Mouse (Mus musculus): ENCODE data around the gene Atrn.

The Atrn gene

GRCm38 (mm10) chr2:130905751-130906583 is at the start of gene Atrn, which contains the start of gene 4930402H24Rik:
Gene Atrn (plus strand): TSS chr2:130906495.
Gene 4930402H24Rik (minus strand): TSS chr2:130906406.
- DNase-seq (ENCODE audit: low spot score), result peak; percentile 85

- no peak for DNase-seq (ENCODE audit: low spot score)
Measured at GRCm38 (mm10) chr2:130862091-130862490, 44.2 kb upstream of the Atrn start.

GRCm38 (mm10) chr2:130870916-130871315 is 35.4 kb upstream of the Atrn start:
- no peak for DNase-seq (ENCODE audit: low spot score)

GRCm38 (mm10) chr2:130877376-130877775 is 28.9 kb upstream of the Atrn start:
- DNase-seq (ENCODE audit: low spot score), result no peak

- DNase-seq (ENCODE audit: low spot score), result no peak
Measured at GRCm38 (mm10) chr2:130886983-130887382, 19.3 kb upstream of the Atrn start.

GRCm38 (mm10) chr2:130887456-130887855 is 18.8 kb upstream of the Atrn start:
- DNase-seq (ENCODE audit: low spot score), result no peak

- no peak for DNase-seq (ENCODE audit: low spot score)
Measured at GRCm38 (mm10) chr2:130896944-130897343, 9.4 kb upstream of the Atrn start.

GRCm38 (mm10) chr2:130897856-130898255 is 8.4 kb upstream of the Atrn start:
- DNase-seq (ENCODE audit: low spot score), result no peak

- no peak for DNase-seq (ENCODE audit: low spot score)
Measured at GRCm38 (mm10) chr2:130898783-130899182, 7.5 kb upstream of the Atrn start.

GRCm38 (mm10) chr2:130906584-130907315 is 455 bp downstream of the Atrn start:
- peak; percentile 22 for DNase-seq (ENCODE audit: low spot score)

- DNase-seq (ENCODE audit: low spot score), result no peak
Measured at GRCm38 (mm10) chr2:130911691-130912090, 5.4 kb downstream of the Atrn start.

GRCm38 (mm10) chr2:130914873-130915272 is 8.6 kb downstream of the Atrn start:
- DNase-seq (ENCODE audit: low spot score), result no peak

GRCm38 (mm10) chr2:130916521-130917147 is 10.3 kb downstream of the Atrn start:
- no peak for DNase-seq (ENCODE audit: low spot score)

- DNase-seq (ENCODE audit: low spot score), result no peak
Measured at GRCm38 (mm10) chr2:130917686-130918085, 11.4 kb downstream of the Atrn start.

GRCm38 (mm10) chr2:130919062-130919593 is 12.8 kb downstream of the Atrn start:
- DNase-seq (ENCODE audit: low spot score), result no peak

- DNase-seq (ENCODE audit: low spot score), result no peak
Measured at GRCm38 (mm10) chr2:130924950-130925349, 18.7 kb downstream of the Atrn start.

- DNase-seq (ENCODE audit: low spot score), result no peak
Measured at GRCm38 (mm10) chr2:130928031-130928430, 21.7 kb downstream of the Atrn start.

GRCm38 (mm10) chr2:130928530-130928929 is 22.2 kb downstream of the Atrn start:
- no peak for DNase-seq (ENCODE audit: low spot score)

- DNase-seq (ENCODE audit: low spot score), result no peak
Measured at GRCm38 (mm10) chr2:130929994-130930393, 23.7 kb downstream of the Atrn start.

- DNase-seq (ENCODE audit: low spot score), result no peak
Measured at GRCm38 (mm10) chr2:130932865-130933264, 26.6 kb downstream of the Atrn start.

GRCm38 (mm10) chr2:130949781-130950180 is 43.5 kb downstream of the Atrn start:
- DNase-seq (ENCODE audit: low spot score), result no peak

GRCm38 (mm10) chr2:130950548-130950947 is 44.3 kb downstream of the Atrn start:
- peak; percentile 67 for DNase-seq (ENCODE audit: low spot score)
